Mouse (Mus musculus): ENCODE data around the gene Abhd14a. TPM values are rescaled to one million over a fixed set of nuclear protein-coding genes. Genes with fewer than 3 reads are reported as not detected.

The Abhd14a gene
- polyA plus RNA-seq, 1 experiment, result 49.7 TPM

DNA sequence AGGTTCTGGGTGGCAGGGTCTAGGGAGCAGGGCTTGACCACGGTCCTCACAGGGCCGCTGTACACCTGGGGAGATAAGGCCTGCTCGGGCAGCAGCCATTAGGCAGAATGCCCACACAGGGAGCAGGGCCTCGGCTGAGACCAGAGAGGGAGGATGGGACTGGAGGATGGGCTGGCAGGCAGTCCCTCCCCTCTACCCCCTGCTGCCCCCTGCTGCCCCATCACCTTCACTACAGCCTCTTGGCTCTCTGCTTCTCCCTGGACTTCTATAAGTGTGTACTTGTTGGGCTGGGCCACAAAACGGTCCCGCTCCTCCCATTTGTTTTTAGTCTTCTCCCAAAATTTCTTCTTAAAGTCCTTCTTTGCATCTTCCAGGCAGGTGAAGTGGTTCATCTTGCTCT, 27.0 kb upstream of the Abhd14a start:
- TF ChIP-seq POLR2A (IDR thresholded peaks at IDR 0.05; ENCODE audit: borderline replicate concordance, insufficient read depth, low read length) (0 out of 2 replicates have a peak, but pooled peaks have one; percentile 24), CTCF (IDR thresholded peaks at IDR 0.05; ENCODE audit: borderline replicate concordance, insufficient read depth, low read depth, low read length) (peak; percentile 68)
- H3K27me3 ChIP-seq (ENCODE audit: control insufficient read depth, insufficient read depth, low read length), result no peaks in the 10 kb centered on the region
- H3K27ac ChIP-seq (ENCODE audit: insufficient read depth, low read length), result no peak overlapping the region
- H3K4me1 ChIP-seq (ENCODE audit: control insufficient read depth, insufficient read depth, low read length), result peaks cover 18% of the 10 kb centered on the region
- peak; percentile 79 to 81 for DNase-seq
- 13% methylated on average over 6 of the region's 6 CpGs for WGBS
- H3K4me3 ChIP-seq (replicated peaks; ENCODE audit: insufficient read depth, low read depth, low read length), result no peak overlapping the region

DNA sequence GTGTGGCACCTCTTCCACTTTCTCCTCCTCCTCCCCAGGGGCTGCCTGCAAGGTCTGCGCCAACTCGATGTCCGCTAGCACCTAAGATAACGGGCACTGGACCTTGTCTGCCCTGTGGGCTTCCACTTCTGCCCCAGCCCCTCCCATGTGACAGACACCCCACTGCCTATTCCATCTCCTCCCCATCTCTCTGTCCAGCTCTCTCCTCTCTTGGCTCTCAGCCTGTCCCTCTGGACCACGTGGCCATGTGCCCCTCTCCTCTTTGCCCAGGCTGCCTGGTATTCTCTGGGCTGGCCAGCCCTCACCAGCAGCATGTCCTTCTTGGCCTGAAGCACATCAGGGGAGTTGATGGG, 26.3 kb upstream of the Abhd14a start:
- H3K4me1 ChIP-seq (ENCODE audit: control insufficient read depth, insufficient read depth, low read length), result peaks cover 16% of the 10 kb centered on the region
- no peaks in the 10 kb centered on the region for H3K27me3 ChIP-seq (ENCODE audit: control insufficient read depth, insufficient read depth, low read length)
- H3K4me3 ChIP-seq (replicated peaks; ENCODE audit: insufficient read depth, low read depth, low read length), result no peak overlapping the region
- H3K27ac ChIP-seq (ENCODE audit: insufficient read depth, low read length), result no peak overlapping the region
- TF ChIP-seq CTCF (IDR thresholded peaks at IDR 0.05; ENCODE audit: borderline replicate concordance, insufficient read depth, low read depth, low read length) (no peak), POLR2A (IDR thresholded peaks at IDR 0.05; ENCODE audit: borderline replicate concordance, insufficient read depth, low read length) (no peak)
- 52% methylated on average over 5 of the region's 5 CpGs for WGBS
- DNase-seq, result peak in 1 of 2 experiments; percentile 45

DNA sequence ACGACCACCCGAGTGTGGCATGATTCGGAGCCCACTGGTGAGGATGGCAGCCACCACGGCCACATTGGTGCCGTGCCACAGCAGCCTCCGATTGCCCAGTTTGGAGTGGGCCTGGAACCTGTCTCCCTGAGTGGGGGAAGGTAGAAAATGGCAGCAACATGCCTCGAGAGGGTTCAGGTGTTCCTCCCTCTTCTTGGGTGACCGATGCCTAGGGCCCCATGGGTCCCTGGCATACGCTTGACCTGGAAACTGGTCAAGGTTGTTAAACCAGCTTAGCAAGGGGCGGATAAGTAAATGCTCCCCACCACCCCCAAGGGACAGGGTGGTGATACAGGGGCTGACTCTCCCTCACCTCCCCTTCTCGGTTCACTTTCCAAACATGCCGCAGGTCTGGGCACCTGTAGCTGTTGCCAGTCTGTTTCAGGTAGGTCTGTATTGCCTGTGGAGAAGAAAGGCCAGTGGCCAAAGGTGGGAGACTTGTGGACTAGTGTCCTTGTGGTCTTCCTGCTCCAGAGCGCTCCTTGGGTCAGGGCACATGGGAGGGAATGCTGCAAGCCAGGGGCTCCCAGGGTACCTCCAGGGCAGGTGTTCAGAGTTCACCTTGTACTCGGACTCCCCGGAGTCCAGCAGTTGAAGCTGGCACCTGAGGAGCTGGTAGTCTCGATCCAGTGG, 25.7 kb upstream of the Abhd14a start:
- H3K4me1 ChIP-seq (ENCODE audit: control insufficient read depth, insufficient read depth, low read length), result peaks cover 16% of the 10 kb centered on the region
- no peak overlapping the region for H3K27ac ChIP-seq (ENCODE audit: insufficient read depth, low read length)
- TF ChIP-seq POLR2A (IDR thresholded peaks at IDR 0.05; ENCODE audit: borderline replicate concordance, insufficient read depth, low read length) (no peak), CTCF (IDR thresholded peaks at IDR 0.05; ENCODE audit: borderline replicate concordance, insufficient read depth, low read depth, low read length) (no peak)
- peak; percentile 30 to 33 for DNase-seq
- H3K27me3 ChIP-seq (ENCODE audit: control insufficient read depth, insufficient read depth, low read length), result no peaks in the 10 kb centered on the region
- no peak overlapping the region for H3K4me3 ChIP-seq (replicated peaks; ENCODE audit: insufficient read depth, low read depth, low read length)
- 66% methylated on average over 16 of the region's 16 CpGs for WGBS

DNA sequence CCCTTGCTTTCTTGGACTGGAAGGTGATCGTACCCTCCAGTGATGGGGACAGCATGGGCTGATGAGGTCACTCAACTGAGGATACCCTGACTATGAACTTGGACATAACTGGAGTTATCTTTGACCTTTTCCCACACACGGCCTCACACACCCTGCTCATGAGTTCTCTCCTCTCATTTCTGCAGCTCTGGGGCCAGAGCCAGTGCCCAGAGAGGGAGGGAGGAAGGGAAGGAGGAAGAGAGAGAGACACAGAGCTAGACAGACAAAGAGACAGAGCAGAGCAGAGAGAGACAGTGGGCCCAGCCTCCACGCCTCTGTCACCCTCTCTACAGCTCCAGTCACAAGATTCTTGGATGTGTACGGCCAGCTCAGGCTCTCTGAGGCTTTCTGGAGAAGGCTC, 24.8 kb upstream of the Abhd14a start:
- peak; percentile 21 to 24 for DNase-seq
- peak overlapping the region; percentile 35; the same call in 1 of the 2 replicates for H3K27ac ChIP-seq (ENCODE audit: insufficient read depth, low read length)
- no peaks in the 10 kb centered on the region for H3K27me3 ChIP-seq (ENCODE audit: control insufficient read depth, insufficient read depth, low read length)
- TF ChIP-seq CTCF (IDR thresholded peaks at IDR 0.05; ENCODE audit: borderline replicate concordance, insufficient read depth, low read depth, low read length) (no peak), POLR2A (IDR thresholded peaks at IDR 0.05; ENCODE audit: borderline replicate concordance, insufficient read depth, low read length) (no peak)
- 79% methylated on average over 4 of the region's 4 CpGs for WGBS
- no peak overlapping the region for H3K4me3 ChIP-seq (replicated peaks; ENCODE audit: insufficient read depth, low read depth, low read length)
- peaks cover 20% of the 10 kb centered on the region for H3K4me1 ChIP-seq (ENCODE audit: control insufficient read depth, insufficient read depth, low read length)

DNA sequence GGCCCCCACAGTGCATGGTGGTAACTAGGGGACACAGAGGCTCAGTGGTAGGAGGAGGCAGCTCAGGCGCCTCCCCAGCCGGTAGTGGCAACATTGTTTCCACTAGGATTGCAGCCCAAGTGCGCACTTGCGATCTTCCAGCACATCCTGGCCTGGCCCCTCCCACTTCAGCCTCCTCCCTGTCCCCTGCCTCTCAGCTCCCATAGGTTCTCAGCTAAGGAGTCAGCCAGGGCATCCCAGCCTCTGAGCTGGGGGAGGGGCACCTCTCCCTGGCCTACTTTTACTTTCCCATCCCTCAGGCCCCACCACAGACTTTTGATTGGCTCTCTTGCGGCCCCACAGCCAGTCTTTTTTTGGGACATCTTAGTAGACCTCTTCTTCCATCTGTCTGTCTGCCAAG, 24.4 kb upstream of the Abhd14a start:
- Histone ChIP-seq H3K4me1 (ENCODE audit: control insufficient read depth, insufficient read depth, low read length) (peaks cover 20% of the 10 kb centered on the region), H3K27ac (ENCODE audit: insufficient read depth, low read length) (no peak overlapping the region), H3K27me3 (ENCODE audit: control insufficient read depth, insufficient read depth, low read length) (no peaks in the 10 kb centered on the region), H3K4me3 (replicated peaks; ENCODE audit: insufficient read depth, low read depth, low read length) (no peak overlapping the region)
- TF ChIP-seq POLR2A (IDR thresholded peaks at IDR 0.05; ENCODE audit: borderline replicate concordance, insufficient read depth, low read length), result no peak
- no peak for TF ChIP-seq CTCF (IDR thresholded peaks at IDR 0.05; ENCODE audit: borderline replicate concordance, insufficient read depth, low read depth, low read length)
- peak; percentile 32 to 55 for DNase-seq
- WGBS, result 63% methylated on average over 5 of the region's 5 CpGs

DNA sequence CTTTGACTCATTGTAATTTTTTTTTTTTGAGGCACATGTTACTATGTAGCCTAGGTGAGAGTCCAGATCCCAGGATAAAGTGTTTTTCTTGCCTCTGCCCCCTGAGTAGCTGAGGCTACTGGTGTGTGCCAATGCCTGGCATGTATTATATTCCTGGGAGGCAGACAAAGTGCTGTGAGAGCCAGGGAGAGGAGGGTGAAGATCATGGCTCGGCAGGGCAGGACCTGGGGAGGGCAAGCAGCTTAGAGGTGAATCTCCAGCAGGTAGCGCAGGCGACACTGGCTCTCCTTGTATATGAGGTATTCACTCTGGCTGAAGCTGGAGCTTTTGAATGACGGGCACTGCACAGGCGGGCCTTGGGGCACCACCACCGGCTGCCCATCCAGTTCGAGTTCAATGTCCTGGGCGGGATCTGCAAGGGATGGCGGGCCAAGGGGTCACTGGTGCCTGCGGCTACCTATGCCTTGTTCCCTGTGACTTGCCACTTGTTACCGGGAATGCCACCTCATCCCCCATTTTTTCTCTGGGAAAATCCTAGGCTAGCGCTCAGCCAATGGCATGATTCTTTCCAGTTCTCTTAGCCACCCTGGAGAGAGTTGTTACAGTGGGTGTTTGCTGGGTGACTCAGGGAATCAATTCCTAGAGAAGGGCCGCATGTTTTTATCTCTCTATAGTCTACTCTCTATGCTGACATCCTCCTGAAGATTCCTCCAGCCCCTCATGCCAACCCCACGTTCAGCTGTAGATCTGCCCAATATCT, 23.7 kb upstream of the Abhd14a start:
- H3K27me3 ChIP-seq (ENCODE audit: control insufficient read depth, insufficient read depth, low read length), result no peaks in the 10 kb centered on the region
- DNase-seq, result peak; percentile 6 to 11

DNA sequence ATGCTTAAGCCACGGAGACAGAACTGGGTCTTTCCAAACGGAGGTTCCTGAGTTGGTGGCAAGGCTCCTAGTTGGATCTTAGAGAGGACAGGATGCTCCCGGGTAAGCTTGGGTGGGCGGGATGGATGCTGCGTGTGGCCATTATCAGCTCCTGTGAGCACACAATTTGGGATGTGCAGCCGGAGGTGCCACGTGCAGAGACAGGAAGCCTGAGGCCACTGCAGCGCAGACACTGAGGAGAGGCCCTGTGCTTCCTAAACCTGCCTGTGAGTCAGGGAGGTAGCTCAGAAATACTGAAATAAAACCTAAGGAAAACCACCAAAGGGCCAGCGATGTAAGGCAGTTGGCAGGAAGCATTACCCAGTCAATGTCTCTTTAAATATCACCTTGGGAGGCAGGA, 22.3 kb upstream of the Abhd14a start:
- no peaks in the 10 kb centered on the region for H3K27me3 ChIP-seq (ENCODE audit: control insufficient read depth, insufficient read depth, low read length)
- DNase-seq, result peak in 1 of 2 experiments; percentile 5
- TF ChIP-seq CTCF (IDR thresholded peaks at IDR 0.05; ENCODE audit: borderline replicate concordance, insufficient read depth, low read depth, low read length), result no peak
- TF ChIP-seq POLR2A (IDR thresholded peaks at IDR 0.05; ENCODE audit: borderline replicate concordance, insufficient read depth, low read length), result no peak
- H3K27ac ChIP-seq (ENCODE audit: insufficient read depth, low read length), result no peak overlapping the region
- no peak overlapping the region for H3K4me3 ChIP-seq (replicated peaks; ENCODE audit: insufficient read depth, low read depth, low read length)
- peaks cover 16% of the 10 kb centered on the region for H3K4me1 ChIP-seq (ENCODE audit: control insufficient read depth, insufficient read depth, low read length)
- WGBS, result 41% methylated on average over 9 of the region's 9 CpGs

More for the DNA sequence above, 23.7 kb upstream of the Abhd14a start:
- H3K4me1 ChIP-seq (ENCODE audit: control insufficient read depth, insufficient read depth, low read length), result peaks cover 17% of the 10 kb centered on the region
- no peak overlapping the region for H3K4me3 ChIP-seq (replicated peaks; ENCODE audit: insufficient read depth, low read depth, low read length)
- TF ChIP-seq POLR2A (IDR thresholded peaks at IDR 0.05; ENCODE audit: borderline replicate concordance, insufficient read depth, low read length) (no peak), CTCF (IDR thresholded peaks at IDR 0.05; ENCODE audit: borderline replicate concordance, insufficient read depth, low read depth, low read length) (no peak)
- H3K27ac ChIP-seq (ENCODE audit: insufficient read depth, low read length), result no peak overlapping the region
- 74% methylated on average over 14 of the region's 14 CpGs for WGBS

DNA sequence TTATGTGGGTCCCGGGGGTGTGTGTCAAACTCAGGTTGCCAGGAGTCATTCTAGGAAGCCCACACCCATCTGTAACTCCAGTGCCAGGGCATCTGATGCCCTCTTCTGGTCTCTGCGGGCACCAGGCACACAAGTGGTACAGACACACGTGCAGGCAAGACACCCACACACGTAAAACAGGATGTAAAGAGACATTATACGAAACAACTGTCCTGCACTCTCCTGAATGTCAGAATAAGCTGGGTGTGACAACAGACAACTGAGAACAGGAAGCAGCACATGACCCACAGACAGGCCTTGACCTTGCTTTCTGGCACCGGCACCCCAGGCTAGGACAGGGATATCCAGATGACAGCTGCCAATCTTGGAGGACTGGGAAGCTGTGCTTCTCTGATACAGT, 21.8 kb upstream of the Abhd14a start:
- H3K27ac ChIP-seq (ENCODE audit: insufficient read depth, low read length), result no peak overlapping the region
- no peak overlapping the region for H3K4me3 ChIP-seq (replicated peaks; ENCODE audit: insufficient read depth, low read depth, low read length)
- peaks cover 14% of the 10 kb centered on the region for H3K4me1 ChIP-seq (ENCODE audit: control insufficient read depth, insufficient read depth, low read length)
- WGBS, result 73% methylated on average over 6 of the region's 6 CpGs
- peak; percentile 15 to 16 for DNase-seq
- TF ChIP-seq CTCF (IDR thresholded peaks at IDR 0.05; ENCODE audit: borderline replicate concordance, insufficient read depth, low read depth, low read length), result no peak
- TF ChIP-seq POLR2A (IDR thresholded peaks at IDR 0.05; ENCODE audit: borderline replicate concordance, insufficient read depth, low read length), result no peak
- H3K27me3 ChIP-seq (ENCODE audit: control insufficient read depth, insufficient read depth, low read length), result no peaks in the 10 kb centered on the region
